Mouse (Mus musculus): Measurements from ENCODE around the gene Cdc14a.

The Cdc14a gene

DNA sequence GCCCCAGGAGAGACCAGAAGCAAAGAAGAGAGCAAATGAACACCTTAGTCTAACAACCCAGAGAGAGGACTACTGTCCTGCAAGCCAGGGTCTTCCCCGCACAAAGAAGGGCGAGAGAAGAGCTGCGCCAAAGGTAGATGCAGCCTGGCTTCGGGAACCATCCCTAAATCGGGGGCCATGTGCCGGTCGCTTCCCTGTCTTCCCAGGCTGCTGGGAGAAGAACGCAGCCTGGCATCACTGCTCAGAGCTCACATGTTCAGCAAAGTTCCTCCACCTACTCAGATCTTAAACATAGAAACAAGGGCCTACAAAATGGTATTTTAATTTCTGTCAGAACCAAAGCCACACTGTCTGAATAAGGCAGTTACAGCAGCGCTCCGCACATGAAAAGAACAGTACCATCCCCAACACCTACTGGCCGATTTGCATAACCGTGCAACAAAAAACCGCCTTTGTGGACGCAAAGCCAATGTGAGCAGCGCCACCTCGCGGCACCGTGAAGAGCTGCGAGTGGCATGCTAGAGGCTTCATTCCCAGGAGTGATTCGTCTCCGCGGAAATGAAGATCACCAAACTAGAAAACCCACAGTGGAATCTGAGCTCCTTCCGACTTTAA lies 96.7 kb downstream of the Cdc14a start:
- peak; percentile 83 for DNase-seq

- no peak for DNase-seq
These were observed 98.3 kb downstream of the Cdc14a start for GRCm38 (mm10) chr3:116325501-116325900.

DNA sequence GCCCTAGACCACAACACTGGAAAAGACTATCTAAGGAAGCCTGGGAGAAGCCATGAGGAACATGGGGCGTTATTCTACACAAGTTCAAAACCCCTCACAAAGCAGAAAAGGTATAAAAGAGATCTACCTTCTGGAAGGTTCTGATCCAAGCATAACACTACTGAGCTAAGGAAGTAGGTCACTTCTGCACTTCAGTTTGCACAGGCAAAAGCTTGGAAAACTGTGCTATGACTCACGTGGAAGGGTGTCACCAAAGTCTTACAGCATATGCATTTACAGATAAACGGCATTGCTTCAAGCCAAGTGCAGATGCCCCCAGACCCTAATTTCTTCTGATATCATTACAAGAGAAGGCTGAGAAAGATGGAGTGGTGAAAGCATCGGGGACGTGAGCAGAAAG lies 104.1 kb downstream of the Cdc14a start:
- no peak for DNase-seq

DNA sequence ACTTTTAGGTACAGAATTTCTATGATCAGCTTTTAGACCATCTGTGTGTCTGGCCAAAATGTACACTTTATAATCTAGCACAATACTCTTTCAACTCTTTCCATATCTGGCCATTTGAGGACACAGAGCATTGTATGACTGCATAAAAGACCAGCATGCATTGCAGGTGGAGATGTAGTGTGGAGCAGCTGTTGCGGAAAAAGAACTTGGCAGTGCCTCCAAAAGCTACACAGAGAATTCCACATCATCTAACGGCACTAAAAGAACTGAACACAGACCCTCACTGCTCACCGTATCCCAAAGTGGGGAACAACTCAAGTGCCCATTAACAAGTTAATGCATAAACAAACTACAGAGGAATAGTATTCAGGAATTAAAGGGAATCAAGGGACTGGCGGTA lies 112.0 kb downstream of the Cdc14a start:
- DNase-seq: no peak

DNA sequence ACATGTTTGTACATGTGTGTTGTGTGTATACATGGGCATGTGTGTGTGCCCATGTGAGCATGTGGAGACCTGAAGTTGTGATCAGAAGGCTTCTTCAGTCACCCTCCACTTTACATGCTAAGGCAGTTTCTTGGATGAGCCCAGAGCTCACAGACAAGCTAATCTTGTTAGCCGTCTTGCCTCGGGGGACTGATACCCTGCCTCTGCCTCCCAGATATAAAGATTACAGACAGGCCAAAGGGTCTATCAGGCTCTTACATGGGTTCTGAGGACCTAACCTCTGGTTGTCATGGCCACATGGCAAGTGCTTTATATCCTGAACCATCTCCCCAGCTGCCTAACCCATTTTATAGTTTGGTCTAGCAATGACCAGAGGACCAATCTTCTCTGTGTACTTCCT lies 112.7 kb downstream of the Cdc14a start:
- no peak for DNase-seq

DNA sequence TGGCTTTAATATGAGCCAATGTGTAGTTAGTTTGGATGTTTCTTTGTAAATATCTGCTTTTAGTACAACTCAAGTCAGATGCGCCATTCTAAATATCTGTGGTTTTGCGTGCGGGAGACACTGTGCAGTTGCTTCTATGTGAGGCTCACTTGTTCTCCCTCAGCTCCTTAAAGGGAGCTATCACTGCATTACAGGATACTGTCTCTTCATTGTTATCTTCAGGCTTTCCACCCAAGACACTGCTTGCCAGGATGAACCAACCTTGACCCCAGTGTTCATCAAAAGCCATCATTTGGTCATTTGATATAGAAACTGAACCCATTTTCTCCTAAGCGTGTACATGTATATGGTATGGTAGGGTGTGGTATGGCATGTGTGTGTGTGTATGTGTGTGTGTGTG lies 113.2 kb downstream of the Cdc14a start:
- no peak for DNase-seq

DNA sequence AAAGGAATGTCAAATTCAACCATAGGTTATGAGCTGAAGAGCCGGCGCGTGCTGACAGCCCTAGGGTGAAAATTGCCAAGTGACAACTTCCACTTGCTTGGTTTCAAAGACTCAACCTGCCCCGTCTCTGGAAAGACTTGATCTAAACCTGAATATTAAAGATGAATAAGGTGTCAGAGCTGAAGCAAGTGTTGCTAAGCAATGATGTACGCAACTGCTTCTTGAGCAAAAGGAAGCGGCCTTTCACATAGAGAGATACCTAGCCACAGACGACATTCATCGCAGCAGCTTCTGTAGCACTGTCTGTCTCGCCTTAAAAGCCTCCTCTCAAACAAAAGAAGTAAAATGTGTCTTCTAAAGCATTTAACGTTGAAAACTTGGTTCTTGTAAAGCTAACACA lies 113.8 kb downstream of the Cdc14a start:
- no peak for DNase-seq

DNA sequence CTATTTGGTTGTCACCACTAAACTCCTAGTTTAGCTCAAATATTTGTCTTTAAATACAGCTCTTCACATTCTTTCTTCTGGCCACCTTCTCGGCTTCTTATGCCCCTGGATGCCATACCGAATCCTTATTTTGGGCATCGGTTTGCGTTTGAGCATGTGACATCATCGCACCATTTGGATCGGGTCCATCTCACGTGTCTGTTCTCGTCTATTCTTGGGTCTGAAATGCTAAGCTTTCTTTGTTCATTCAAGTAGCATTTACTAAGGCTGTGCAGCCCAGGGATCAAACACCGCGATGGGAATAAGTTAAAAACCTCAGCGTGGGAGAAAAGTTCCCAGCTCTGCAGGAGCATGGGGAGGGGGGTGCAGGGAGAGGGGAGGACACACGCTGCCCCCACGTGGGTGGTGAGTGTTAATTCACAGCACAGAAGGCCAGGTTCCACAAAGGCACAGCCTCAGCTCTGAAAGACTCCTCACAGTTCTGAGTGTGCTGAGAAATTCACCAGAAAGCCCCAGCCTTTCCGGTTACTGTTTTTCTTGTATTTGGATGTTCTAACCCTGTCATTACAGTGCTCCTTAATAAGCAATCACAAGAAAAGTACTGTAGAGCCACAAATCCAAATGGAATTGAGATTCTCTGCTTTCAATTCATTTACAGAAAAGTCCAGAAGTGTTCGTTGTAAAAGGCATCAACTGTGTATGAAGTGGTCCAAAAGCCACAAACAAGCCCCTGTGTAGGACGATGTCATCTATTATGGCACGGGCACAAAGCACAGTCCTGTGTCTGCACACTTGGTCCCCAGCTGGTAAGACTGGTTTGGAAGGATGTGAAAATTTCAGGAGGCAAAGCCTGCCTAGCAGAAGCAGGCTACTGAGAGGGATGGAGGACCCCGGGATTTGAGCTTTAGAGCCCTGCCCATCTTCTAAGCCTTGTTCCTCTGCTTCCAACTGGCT lies 118.8 kb downstream of the Cdc14a start:
- no peak for DNase-seq

DNA sequence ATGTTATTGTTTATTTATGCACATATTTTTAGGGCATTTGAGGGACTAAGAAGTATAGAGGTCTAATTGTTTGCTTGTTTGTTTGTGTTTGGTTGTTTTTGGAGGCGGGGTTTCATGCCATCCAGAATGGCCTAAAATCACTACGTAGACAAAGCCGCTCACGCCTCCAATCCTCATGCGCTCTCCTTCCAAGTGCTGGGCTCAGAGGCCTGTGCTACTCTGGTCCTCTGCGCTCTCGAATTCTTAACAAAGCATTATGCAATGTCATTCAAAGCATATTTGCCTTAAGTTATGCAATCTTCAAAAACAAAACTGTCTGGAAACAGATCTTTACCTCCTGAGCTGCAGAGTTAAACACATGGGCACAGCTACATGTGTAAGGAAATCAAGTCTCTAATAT lies 121.3 kb downstream of the Cdc14a start:
- no peak for DNase-seq

GRCm38 (mm10) chr3:116301754-116302153 lies 122.1 kb downstream of the Cdc14a start:
- DNase-seq: no peak

GRCm38 (mm10) chr3:116298727-116299126 lies 125.1 kb downstream of the Cdc14a start:
- no peak for DNase-seq

DNA sequence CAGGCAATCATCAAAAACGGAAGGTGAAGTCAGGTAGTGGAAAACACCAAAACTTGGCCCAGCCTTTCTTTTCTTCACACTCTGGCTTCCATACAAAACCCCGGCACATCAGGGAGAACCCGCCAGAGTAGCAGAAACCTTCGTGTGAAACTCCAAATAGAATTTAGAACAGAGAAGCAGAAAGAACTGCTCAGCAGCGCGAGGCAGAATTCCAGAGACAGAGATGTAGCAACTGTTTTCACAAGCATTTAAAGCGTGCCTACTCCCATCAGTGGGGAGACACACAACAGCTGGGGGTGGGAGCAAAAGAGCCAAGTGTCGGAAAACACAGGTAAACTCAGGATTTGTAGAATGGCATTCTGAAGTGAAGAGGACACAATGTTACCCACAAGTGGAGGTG lies 125.8 kb downstream of the Cdc14a start:
- no peak for DNase-seq

- DNase-seq: no peak
These were observed 126.7 kb downstream of the Cdc14a start for GRCm38 (mm10) chr3:116297170-116297569.

GRCm38 (mm10) chr3:116290041-116290815 lies 133.6 kb downstream of the Cdc14a start:
- no peak for DNase-seq

DNA sequence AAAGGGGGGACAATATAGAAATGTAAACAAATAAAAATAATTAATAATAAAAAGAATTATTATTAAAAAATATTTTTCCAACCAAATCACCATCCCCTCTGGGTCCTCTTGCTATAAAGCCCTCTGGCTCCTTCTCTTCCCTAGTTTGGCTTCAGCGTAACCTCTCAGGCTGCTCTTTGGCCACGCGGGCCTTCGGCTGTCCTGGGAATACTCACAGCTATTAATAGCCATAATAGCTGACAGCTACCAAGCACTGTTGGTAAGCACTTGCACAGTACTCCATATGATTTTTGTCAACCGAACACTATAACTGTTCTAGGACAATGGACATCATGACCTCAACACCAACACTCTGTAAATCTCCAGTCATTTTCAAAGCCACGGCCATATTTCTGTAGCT lies 135.0 kb downstream of the Cdc14a start:
- DNase-seq: no peak

DNA sequence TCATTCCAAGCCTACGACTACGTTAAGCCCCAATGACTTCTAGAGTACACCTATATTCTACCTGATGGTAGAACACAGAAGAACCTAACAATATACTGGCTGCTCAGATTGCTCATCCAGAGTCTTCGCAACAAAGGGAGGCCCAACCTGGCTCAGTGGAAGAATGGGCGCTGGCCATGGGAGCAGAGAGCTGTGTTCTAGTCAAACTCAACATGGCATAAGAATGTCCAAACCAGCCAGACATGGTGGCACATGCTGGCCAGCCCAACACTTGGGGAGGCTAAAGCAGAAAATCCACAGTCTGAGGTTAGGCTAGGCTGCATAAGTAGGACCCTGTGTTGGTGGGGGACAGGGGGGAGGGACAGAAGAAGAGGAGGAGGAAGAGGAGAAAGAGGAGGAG lies 139.1 kb downstream of the Cdc14a start:
- DNase-seq: no peak

- DNase-seq: no peak
These were observed 139.8 kb downstream of the Cdc14a start for GRCm38 (mm10) chr3:116283996-116284395.

DNA sequence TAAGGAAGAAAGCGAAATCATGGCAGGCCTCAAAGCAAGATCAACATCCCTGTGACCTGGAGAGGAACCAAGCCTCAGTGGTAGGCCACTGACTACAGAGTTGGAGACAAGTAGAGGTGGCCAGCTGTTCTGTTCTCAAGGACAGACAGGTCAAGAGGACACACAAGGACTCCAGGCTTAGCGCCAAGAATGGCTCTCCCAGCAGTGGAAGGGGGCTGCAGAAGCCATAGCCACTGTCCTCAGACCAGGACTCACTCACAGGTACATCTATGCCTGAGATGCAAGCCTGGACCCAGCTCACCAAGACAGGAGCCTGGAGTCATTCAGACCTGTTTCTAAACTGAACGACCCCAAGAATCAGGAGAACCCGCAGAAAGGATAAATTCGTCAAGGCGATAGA lies 142.2 kb downstream of the Cdc14a start:
- DNase-seq: no peak

GRCm38 (mm10) chr3:116277146-116277545 lies 146.7 kb downstream of the Cdc14a start:
- DNase-seq: no peak

GRCm38 (mm10) chr3:116271679-116272078 lies 152.2 kb downstream of the Cdc14a start:
- DNase-seq: no peak

GRCm38 (mm10) chr3:116267036-116267654 lies 156.7 kb downstream of the Cdc14a start:
- no peak for DNase-seq

GRCm38 (mm10) chr3:116266360-116266759 lies 157.5 kb downstream of the Cdc14a start:
- no peak for DNase-seq

DNA sequence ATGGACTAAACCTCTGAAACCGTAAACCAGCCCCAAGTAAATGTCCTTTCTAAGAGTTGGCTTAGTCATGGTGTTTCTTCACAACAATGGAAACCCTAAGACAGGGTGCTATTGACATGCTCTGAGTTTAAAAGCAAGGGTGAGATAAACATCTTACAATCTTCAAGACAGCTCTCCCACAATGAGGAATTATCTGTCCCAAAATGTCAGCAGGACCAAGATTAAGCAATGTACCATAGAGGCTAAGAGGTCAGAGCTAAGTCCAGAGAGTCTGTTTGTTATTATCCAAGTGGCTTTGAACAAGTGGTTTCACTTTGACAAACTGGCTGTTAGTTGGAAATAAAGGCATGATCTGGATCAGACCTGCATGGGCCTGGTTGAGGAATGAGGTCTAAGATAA lies 159.9 kb downstream of the Cdc14a start:
- no peak for DNase-seq

Data from thymus, postnatal 14 days (tissue).